ENCODE assay signal across 18 mouse cellular contexts in the genomic region with DNA sequence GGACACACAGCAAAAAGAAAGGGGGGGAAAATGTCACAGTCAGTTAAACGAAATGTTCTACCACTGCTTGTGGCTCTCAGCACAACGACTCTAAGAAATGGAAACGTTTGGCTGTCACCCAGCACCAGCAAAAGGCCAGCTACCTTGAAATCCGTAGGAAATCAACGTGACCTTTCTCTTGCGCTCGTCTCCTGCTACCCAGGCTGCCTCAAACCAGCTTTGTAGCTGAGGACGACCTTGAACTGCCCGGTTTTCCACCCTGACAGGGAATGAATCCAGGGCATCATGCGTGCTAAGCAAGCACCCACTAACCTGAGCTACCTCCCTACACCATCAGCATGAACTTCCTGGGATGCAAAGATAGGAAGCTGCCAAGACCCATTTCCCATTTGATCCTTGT. TPM values are rescaled to one million over a fixed set of nuclear protein-coding genes. Genes with fewer than 3 reads are reported as not detected.
A peak's percentile ranks its signal among the peaks of the same experiment; 100 is the strongest.
DNase-seq lines count a peak whose midpoint lies in the region; ATAC-seq and TF ChIP-seq lines count a peak whose summit lies in the region.
"Had no signal": no experiment of that assay in that cellular context is flagged by ENCODE, and none has a peak within 500 bp of the region (broad histone marks: within the 10 kb centered on the region; RNA-seq: fewer than 3 reads in every experiment).

No protein-coding gene starts in this region.

- H3K4me2 ChIP-seq in midbrain, embryonic 11.5 days, result no peak overlapping the region
- no peak overlapping the region for H3K4me2 ChIP-seq in kidney, embryonic 14.5 days (replicated peaks; ENCODE audit: low read depth, low read length)
- H3K4me2 ChIP-seq: embryonic facial prominence, embryonic 13.5 days; forebrain, embryonic 12.5 days; heart, embryonic 12.5 days; hindbrain, embryonic 15.5 days; kidney, embryonic 15.5 days had no signal

- H3K4me1 ChIP-seq in kidney, adult 2 months (ENCODE audit: control insufficient read depth, insufficient read depth, low read length), result no peaks in the 10 kb centered on the region
- H3K4me1 ChIP-seq in midbrain, embryonic 11.5 days (ENCODE audit: control insufficient read depth, insufficient read depth, low read length), result no peaks in the 10 kb centered on the region
- H3K4me1 ChIP-seq in kidney, embryonic 14.5 days (ENCODE audit: control insufficient read depth, insufficient read depth, low read length), result no peaks in the 10 kb centered on the region
- H3K4me1 ChIP-seq: embryonic facial prominence, embryonic 13.5 days; forebrain, embryonic 12.5 days; hindbrain, embryonic 15.5 days; kidney, embryonic 15.5 days had no signal

- DNase-seq in adrenal gland, adult (ENCODE audit: inconsistent age in 2 of 2, low spot score in 1 of 2), result peak; percentile 80 to 85
- no peak for DNase-seq in adrenal gland, adult 18-20 months (ENCODE audit: low spot score in 2 of 2)
- DNase-seq in kidney, adult 2 months, result peak; percentile 34
- DNase-seq in kidney, adult 9 months, result no peak
- peak; percentile 57 for DNase-seq in adrenal gland, postnatal 14 days
- no peak for DNase-seq in midbrain, embryonic 11.5 days (ENCODE audit: low spot score, missing footprints)
- DNase-seq: cerebellum, adult 11 months; cerebellum, adult 8-10 months; gastrocnemius, postnatal 14 days had no signal

- H3K27me3 ChIP-seq in kidney, adult 2 months (replicated peaks; ENCODE audit: control insufficient read depth, insufficient read depth, low read length), result no peaks in the 10 kb centered on the region
- H3K27me3 ChIP-seq in midbrain, embryonic 11.5 days (ENCODE audit: control insufficient read depth, insufficient read depth, low read length), result no peaks in the 10 kb centered on the region
- no peaks in the 10 kb centered on the region for H3K27me3 ChIP-seq in kidney, embryonic 14.5 days (ENCODE audit: control insufficient read depth, insufficient read depth, low read length)
- H3K27me3 ChIP-seq: embryonic facial prominence, embryonic 13.5 days; forebrain, embryonic 12.5 days; heart, embryonic 12.5 days; hindbrain, embryonic 15.5 days; kidney, embryonic 15.5 days had no signal

- no peaks in the 10 kb centered on the region for H3K9me3 ChIP-seq in midbrain, embryonic 11.5 days (ENCODE audit: control insufficient read depth, low read length)
- no peaks in the 10 kb centered on the region for H3K9me3 ChIP-seq in kidney, embryonic 14.5 days (ENCODE audit: control insufficient read depth, low read length)
- H3K9me3 ChIP-seq: embryonic facial prominence, embryonic 13.5 days; forebrain, embryonic 12.5 days; heart, embryonic 12.5 days; hindbrain, embryonic 15.5 days; kidney, embryonic 15.5 days had no signal

- TF ChIP-seq CTCF in kidney, adult 2 months (conservative IDR thresholded peaks at IDR 0.05; ENCODE audit: insufficient read depth, insufficient read length, low read depth, low read length), result no peak

- H3K36me3 ChIP-seq in kidney, adult 2 months (ENCODE audit: control insufficient read depth, insufficient read depth, low read length), result no peaks in the 10 kb centered on the region; the same call in 1 of the 2 replicates
- peaks cover 3% of the 10 kb centered on the region; the same call in 1 of the 2 replicates for H3K36me3 ChIP-seq in midbrain, embryonic 11.5 days (ENCODE audit: control insufficient read depth, insufficient read depth, low read length)
- H3K36me3 ChIP-seq in kidney, embryonic 14.5 days (ENCODE audit: control insufficient read depth, insufficient read depth, low read length), result peaks cover 4% of the 10 kb centered on the region; the same call in 1 of the 2 replicates

- H3K9ac ChIP-seq in midbrain, embryonic 11.5 days (ENCODE audit: low read length), result no peak overlapping the region
- no peak overlapping the region for H3K9ac ChIP-seq in kidney, embryonic 14.5 days (ENCODE audit: low read depth, low read length)
- H3K9ac ChIP-seq: embryonic facial prominence, embryonic 13.5 days; forebrain, embryonic 12.5 days; heart, embryonic 12.5 days; hindbrain, embryonic 15.5 days; kidney, embryonic 15.5 days had no signal

- TF ChIP-seq POLR2A in kidney, adult 2 months (IDR thresholded peaks at IDR 0.05; ENCODE audit: low read depth, low read length), result no peak

- H3K4me3 ChIP-seq in kidney, adult 2 months (ENCODE audit: insufficient read depth, low read depth, low read length), result no peak overlapping the region
- H3K4me3 ChIP-seq in midbrain, embryonic 11.5 days (ENCODE audit: low read depth, low read length), result no peak overlapping the region
- H3K4me3 ChIP-seq in kidney, embryonic 14.5 days (ENCODE audit: low read length), result no peak overlapping the region
- H3K4me3 ChIP-seq: embryonic facial prominence, embryonic 13.5 days; forebrain, embryonic 12.5 days; heart, embryonic 12.5 days; hindbrain, embryonic 15.5 days; kidney, embryonic 15.5 days had no signal

- ATAC-seq in midbrain, embryonic 11.5 days (ENCODE audit: low FRiP score), result no peak
- ATAC-seq in kidney, embryonic 14.5 days (ENCODE audit: low FRiP score, low TSS enrichment), result no peak
- ATAC-seq: CD4-positive, CD25-positive, alpha-beta regulatory T cell, adult 4 months; forebrain, embryonic 16.5 days; intestine, embryonic 16.5 days had no signal

- H3K27ac ChIP-seq in kidney, adult 2 months (ENCODE audit: insufficient read depth, low read depth, low read length), result no peak overlapping the region
- no peak overlapping the region for H3K27ac ChIP-seq in midbrain, embryonic 11.5 days (ENCODE audit: low read depth, low read length)
- H3K27ac ChIP-seq in kidney, embryonic 14.5 days (ENCODE audit: low read depth, low read length), result no peak overlapping the region
- H3K27ac ChIP-seq: embryonic facial prominence, embryonic 13.5 days; forebrain, embryonic 12.5 days; hindbrain, embryonic 15.5 days; kidney, embryonic 15.5 days had no signal

- WGBS in kidney, adult 2 months, result 68% methylated on average over 10 of the region's 10 CpGs
- WGBS in midbrain, embryonic 11.5 days, result 86% methylated on average over 10 of the region's 10 CpGs
- 88% methylated on average over 10 of the region's 10 CpGs for WGBS in kidney, embryonic 14.5 days

RNA-seq across cellular contexts. Expression of a gene that starts 39.5 kb away (rescaled TPM):
- 100 to 1,000 TPM in 1 of 2 experiments, 10 to 100 TPM in 1; 92.7 to 186 TPM for total RNA-seq in adrenal gland, adult 18-20 months (2021)
- polyA plus RNA-seq in kidney, adult 2 months (2012; rRNA removed), result 33.5 and 34.2 TPM in 2 replicates
- total RNA-seq in adrenal gland, postnatal 14 days (2021), result 135 and 224 TPM in 2 replicates
- polyA plus RNA-seq in midbrain, embryonic 11.5 days (2014; fragmentation: Nextera tagmentation; extraction: Ambion mirVana), result 10.5 and 11.4 TPM in 2 replicates
- polyA plus RNA-seq in kidney, embryonic 14.5 days (2014; fragmentation: Nextera tagmentation; extraction: Ambion mirVana), result 3.5 and 6.1 TPM in 2 replicates

Comparison
In these comparisons a context has a peak if more than half of its experiments do, and no peak if none do; other contexts are left out.
1. DNase-seq: peak in adrenal gland, adult (2 of 2), kidney, adult 2 months (single experiment) and adrenal gland, postnatal 14 days (single experiment); none in adrenal gland, adult 18-20 months (0 of 2), kidney, adult 9 months (single experiment) and midbrain, embryonic 11.5 days (single experiment).